Mouse (Mus musculus): Measurements from ENCODE around the gene Ltf. TPM values are rescaled to one million over a fixed set of nuclear protein-coding genes. Genes with fewer than 3 reads are reported as not detected.

The Ltf gene
- polyA plus RNA-seq, 1 experiment from 2014 or later, result 15.3 TPM

GRCm38 (mm10) chr9:111086137-111086536 is 67.1 kb downstream of the Ltf start:
- 46% methylated on average over 4 of the region's 6 CpGs for WGBS (ENCODE audit: missing documents)
- peak overlapping the region; percentile 12; the same call in 1 of the 2 replicates for H3K27ac ChIP-seq
- no peak overlapping the region for H3K4me3 ChIP-seq (ENCODE audit: inconsistent target)
- no peaks in the 10 kb centered on the region for H3K79me2 ChIP-seq (ENCODE audit: inconsistent target)
- no peaks in the 10 kb centered on the region for H3K36me3 ChIP-seq (ENCODE audit: inconsistent target)

GRCm38 (mm10) chr9:111086995-111087606 is 68.0 kb downstream of the Ltf start:
- Histone ChIP-seq H3K4me3 (ENCODE audit: inconsistent target) (no peak overlapping the region), H3K36me3 (ENCODE audit: inconsistent target) (no peaks in the 10 kb centered on the region), H3K27ac (no peak overlapping the region), H3K79me2 (ENCODE audit: inconsistent target) (no peaks in the 10 kb centered on the region)
- 87% methylated on average over 3 of the region's 3 CpGs for WGBS (ENCODE audit: missing documents)

- H3K79me2 ChIP-seq (ENCODE audit: inconsistent target), result no peaks in the 10 kb centered on the region
- H3K27ac ChIP-seq, result no peak overlapping the region
- H3K36me3 ChIP-seq (ENCODE audit: inconsistent target), result no peaks in the 10 kb centered on the region
- H3K4me3 ChIP-seq (ENCODE audit: inconsistent target), result no peak overlapping the region
- 70% methylated on average over 3 of the region's 5 CpGs for WGBS (ENCODE audit: missing documents)
These were observed 68.9 kb downstream of the Ltf start for GRCm38 (mm10) chr9:111087960-111088359.

- Histone ChIP-seq H3K27ac (no peak overlapping the region), H3K4me3 (ENCODE audit: inconsistent target) (no peak overlapping the region), H3K36me3 (ENCODE audit: inconsistent target) (no peaks in the 10 kb centered on the region), H3K79me2 (ENCODE audit: inconsistent target) (no peaks in the 10 kb centered on the region)
- 89% methylated on average over 7 of the region's 7 CpGs for WGBS (ENCODE audit: missing documents)
These were observed 69.8 kb downstream of the Ltf start for GRCm38 (mm10) chr9:111088886-111089285.

Other genes starting within 250 kb of the Ltf start
- gene Prss42, start 221.1 kb upstream of the Ltf start, polyA plus RNA-seq (2018), result not detected in 3 replicates
- not detected in 3 replicates for gene Prss44, start 205.3 kb upstream of the Ltf start, polyA plus RNA-seq (2018)
- not detected in 3 replicates for gene Prss43, start 192.6 kb upstream of the Ltf start, polyA plus RNA-seq (2018)
- not detected in 3 replicates for gene Prss45, start 184.7 kb upstream of the Ltf start, polyA plus RNA-seq (2018)
- 0.11 to 0.51 TPM in 2 of 3 replicates, not detected in the other for gene Prss46, start 174.8 kb upstream of the Ltf start, polyA plus RNA-seq (2018)
- not detected in 3 replicates for gene Prss50, start 161.3 kb upstream of the Ltf start, polyA plus RNA-seq (2018)
- 5.1 to 14.0 TPM (median 6.6 TPM) in 3 replicates for gene Als2cl, start 139.4 kb upstream of the Ltf start, polyA plus RNA-seq (2018)
- gene Tmie, start 139.2 kb upstream of the Ltf start, polyA plus RNA-seq (2018), result 0.10 to 0.43 TPM (median 0.26 TPM) in 3 replicates
- gene Fam240a, start 102.4 kb upstream of the Ltf start, polyA plus RNA-seq (2018), result not detected in 3 replicates
- not detected in 3 replicates for gene Tdgf1, start 73.1 kb upstream of the Ltf start, polyA plus RNA-seq (2018)
- not detected in 3 replicates for gene Lrrc2, start 67.7 kb upstream of the Ltf start, polyA plus RNA-seq (2018)
- not detected in 3 replicates for gene Rtp3, start 28.7 kb upstream of the Ltf start, polyA plus RNA-seq (2018)
- gene Ccrl2, start 38.2 kb downstream of the Ltf start, polyA plus RNA-seq (2018), result 9.4 to 36.5 TPM (median 19.8 TPM) in 3 replicates
- 36.3 to 65.4 TPM (median 49.8 TPM) in 3 replicates for gene Lrrfip2, start 98.3 kb downstream of the Ltf start, polyA plus RNA-seq (2018)